Mouse (Mus musculus) liver, embryonic 15.5 days (tissue): ENCODE measurements around the gene Ssr3. TPM values are rescaled to one million over a fixed set of nuclear protein-coding genes. Genes with fewer than 3 reads are reported as not detected.

Experiments
- ATAC-seq: fragments of 200-750 bp; cut with Nextera tagmentation; 2 replicates; pipeline ENCODE4 v1.8.0; 2017; ENCODE audit warnings: moderate number of reproducible peaks, mild to moderate bottlenecking, moderate library complexity; ENCODE audit not compliant: insufficient read depth
- H3K27ac ChIP-seq: fragments of 300-500 bp; sonication (generic); replicated peaks from 2 replicates; pipeline ENCODE4 v1.5.1; 2015; ENCODE audit warnings: mild to moderate bottlenecking, inconsistent platforms
- H3K27me3 ChIP-seq: fragments of 300-500 bp; sonication (generic); 2 replicates; pipeline ENCODE4 v1.6.1; 2015; ENCODE audit warnings: mild to moderate bottlenecking, inconsistent platforms
- H3K36me3 ChIP-seq: fragments of 300-500 bp; sonication (generic); replicated peaks from 2 replicates; pipeline ENCODE4 v1.6.1; 2015; ENCODE audit warnings: moderate library complexity, mild to moderate bottlenecking, inconsistent platforms
- H3K4me1 ChIP-seq: fragments of 300-500 bp; sonication (generic); replicated peaks from 2 replicates; pipeline ENCODE4 v1.6.1; 2015; ENCODE audit warnings: inconsistent platforms
- H3K4me2 ChIP-seq: fragments of 300-500 bp; sonication (generic); 2 replicates; pipeline ENCODE4 v1.6.1; 2015; ENCODE audit warnings: moderate library complexity, mild to moderate bottlenecking, inconsistent platforms
- H3K4me3 ChIP-seq: fragments of 300-500 bp; sonication (generic); replicated peaks from 2 replicates; pipeline ENCODE4 v1.5.1; 2015; ENCODE audit warnings: mild to moderate bottlenecking, inconsistent platforms
- H3K9ac ChIP-seq: fragments of 300-500 bp; sonication (generic); 2 replicates; pipeline ENCODE4 v1.6.1; 2015; ENCODE audit warnings: moderate library complexity, mild to moderate bottlenecking, inconsistent platforms
- H3K9me3 ChIP-seq: fragments of 300-500 bp; sonication (generic); replicated peaks from 2 replicates; pipeline ENCODE4 v1.6.1; 2016; ENCODE audit warnings: inconsistent platforms
- WGBS: fragments of 180-500 bp; shearing (Covaris S2); methylation state at CpG from one replicate; pipeline ENCODE4 v1.1.7; 2015; ENCODE audit warnings: mixed read lengths; ENCODE audit not compliant: insufficient replicate concordance; 5-methylcytosine and 5-hydroxymethylcytosine counted together
- polyA plus RNA-seq: library from polyadenylated mRNA; unstranded; fragments of >200 nt; fragmentation: Nextera tagmentation; extraction: Ambion mirVana; gene quantifications from 2 replicates; pipeline ENCODE4 v1.2.1, GENCODE M21; 2015

The Ssr3 gene
- polyA plus RNA-seq, 1 experiment from 2014 or later = 114 TPM

DNA sequence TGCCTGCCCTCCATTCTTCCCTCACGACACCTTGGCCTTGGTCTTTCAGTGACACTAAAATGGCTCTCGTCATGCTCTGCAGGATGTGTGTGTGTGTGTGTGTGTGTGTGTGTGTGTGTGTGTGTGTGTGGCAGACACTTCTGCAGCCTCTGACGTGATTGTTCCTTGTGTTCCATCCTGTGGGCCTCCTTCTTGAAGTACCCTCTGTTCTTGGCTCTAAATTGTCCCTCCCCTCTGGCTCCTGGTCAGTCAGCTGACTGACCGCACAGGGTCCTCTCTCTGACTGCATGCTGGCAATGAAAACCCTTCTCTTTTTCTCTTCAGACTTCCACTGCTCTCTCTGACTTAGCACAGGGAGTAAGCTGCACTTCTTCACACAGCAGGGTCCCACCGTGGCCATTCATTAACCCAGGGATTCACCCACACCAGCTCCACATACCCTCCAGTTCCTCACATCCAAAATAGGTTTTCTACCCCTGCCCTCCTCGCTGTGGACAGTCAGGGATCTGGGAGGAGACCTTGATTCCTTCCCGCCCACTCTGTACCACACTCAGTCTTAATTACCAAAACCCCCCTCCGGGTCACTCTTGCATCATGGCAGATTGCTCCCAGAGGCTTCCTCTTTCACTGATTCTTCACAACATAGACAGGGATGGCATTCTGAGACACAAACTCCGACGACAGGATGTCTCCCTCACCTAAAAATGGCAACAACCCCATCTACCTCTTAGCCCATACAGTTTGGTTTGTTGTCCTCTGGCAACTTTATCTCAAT is 39.0 kb downstream of the Ssr3 start:
- H3K4me3 ChIP-seq = no peak overlapping the region
- WGBS = 56% methylated on average over 10 of the region's 10 CpGs
- H3K9ac ChIP-seq = no peak overlapping the region

DNA sequence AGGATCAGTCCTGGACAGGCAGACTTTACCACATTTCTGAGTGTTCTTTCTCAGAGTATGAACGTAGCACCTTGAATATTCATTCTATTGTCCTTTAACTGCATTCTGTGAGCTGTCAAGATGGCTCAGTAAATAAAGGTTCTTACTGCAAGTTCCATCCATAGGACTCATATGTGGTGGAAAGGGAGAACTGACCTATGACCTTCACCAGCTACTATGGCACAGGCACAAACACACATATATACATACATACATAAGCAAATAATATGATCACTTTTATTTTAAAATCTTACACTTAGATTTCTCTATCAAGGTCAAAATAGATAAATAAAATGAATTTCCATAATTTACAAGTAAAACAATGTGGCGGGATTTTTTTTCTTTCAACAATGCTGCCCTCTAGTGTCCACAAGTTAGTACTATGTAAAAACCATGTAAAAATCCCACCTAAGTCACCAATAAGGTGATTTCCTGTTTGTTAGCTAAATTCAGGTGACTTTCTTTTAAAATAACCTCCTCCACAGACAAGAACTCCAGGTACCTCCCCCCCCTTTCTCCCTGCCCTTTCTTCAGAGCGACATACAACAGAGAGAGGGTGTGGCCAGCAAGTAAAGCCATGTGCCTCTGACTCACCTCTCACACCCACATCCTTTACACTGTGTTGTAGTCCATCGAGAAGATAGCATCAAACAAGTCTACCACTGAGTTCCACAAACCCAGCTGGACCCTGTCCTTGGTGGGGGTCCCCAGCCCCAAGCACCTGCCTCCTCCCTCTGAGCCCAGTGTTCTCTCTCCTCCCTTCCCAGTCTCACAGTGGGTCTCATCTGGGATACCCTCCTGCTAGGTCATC is 39.9 kb downstream of the Ssr3 start:
- Histone ChIP-seq H3K36me3 (no peaks in the 10 kb centered on the region), H3K9me3 (no peaks in the 10 kb centered on the region), H3K4me3 (no peak overlapping the region), H3K9ac (no peak overlapping the region), H3K27ac (no peak overlapping the region), H3K27me3 (no peaks in the 10 kb centered on the region), H3K4me2 (no peak overlapping the region), H3K4me1 (0 out of 2 replicates have a peak, but pooled peaks cover 3% of the 10 kb centered on the region)
- ATAC-seq = no peak
- 41% methylated on average over 4 of the region's 4 CpGs for WGBS

More for the DNA sequence above, 39.0 kb downstream of the Ssr3 start:
- H3K27ac ChIP-seq = no peak overlapping the region
- no peaks in the 10 kb centered on the region for H3K9me3 ChIP-seq
- H3K27me3 ChIP-seq = no peaks in the 10 kb centered on the region
- no peaks in the 10 kb centered on the region for H3K36me3 ChIP-seq
- no peak for ATAC-seq
- H3K4me2 ChIP-seq = no peak overlapping the region
- 0 out of 2 replicates have a peak, but pooled peaks cover 3% of the 10 kb centered on the region for H3K4me1 ChIP-seq

DNA sequence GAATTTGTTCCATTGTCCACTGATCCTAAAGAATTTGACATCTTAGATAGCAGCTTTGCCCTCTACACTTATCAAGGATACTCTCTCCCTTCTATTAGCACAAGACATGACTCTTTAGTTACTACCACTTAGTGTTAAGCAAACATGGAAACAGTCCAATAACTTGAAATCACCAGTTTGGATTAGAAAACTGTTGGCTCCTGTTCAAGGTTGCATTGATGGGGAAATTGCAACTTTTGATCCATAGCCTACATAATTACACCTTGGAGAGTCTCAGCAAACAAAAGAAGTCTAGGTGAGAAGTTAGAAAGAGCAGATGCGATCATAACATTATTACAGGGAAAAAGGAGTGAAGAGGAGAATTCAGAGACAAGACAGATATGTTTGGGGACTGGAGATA is 46.2 kb downstream of the Ssr3 start:
- Histone ChIP-seq H3K27me3 (no peaks in the 10 kb centered on the region), H3K4me2 (no peak overlapping the region), H3K27ac (no peak overlapping the region), H3K9ac (no peak overlapping the region), H3K4me1 (no peaks in the 10 kb centered on the region), H3K36me3 (no peaks in the 10 kb centered on the region), H3K9me3 (no peaks in the 10 kb centered on the region), H3K4me3 (no peak overlapping the region)
- WGBS = 59% methylated on average over 1 of the region's 1 CpGs
- ATAC-seq = no peak

DNA sequence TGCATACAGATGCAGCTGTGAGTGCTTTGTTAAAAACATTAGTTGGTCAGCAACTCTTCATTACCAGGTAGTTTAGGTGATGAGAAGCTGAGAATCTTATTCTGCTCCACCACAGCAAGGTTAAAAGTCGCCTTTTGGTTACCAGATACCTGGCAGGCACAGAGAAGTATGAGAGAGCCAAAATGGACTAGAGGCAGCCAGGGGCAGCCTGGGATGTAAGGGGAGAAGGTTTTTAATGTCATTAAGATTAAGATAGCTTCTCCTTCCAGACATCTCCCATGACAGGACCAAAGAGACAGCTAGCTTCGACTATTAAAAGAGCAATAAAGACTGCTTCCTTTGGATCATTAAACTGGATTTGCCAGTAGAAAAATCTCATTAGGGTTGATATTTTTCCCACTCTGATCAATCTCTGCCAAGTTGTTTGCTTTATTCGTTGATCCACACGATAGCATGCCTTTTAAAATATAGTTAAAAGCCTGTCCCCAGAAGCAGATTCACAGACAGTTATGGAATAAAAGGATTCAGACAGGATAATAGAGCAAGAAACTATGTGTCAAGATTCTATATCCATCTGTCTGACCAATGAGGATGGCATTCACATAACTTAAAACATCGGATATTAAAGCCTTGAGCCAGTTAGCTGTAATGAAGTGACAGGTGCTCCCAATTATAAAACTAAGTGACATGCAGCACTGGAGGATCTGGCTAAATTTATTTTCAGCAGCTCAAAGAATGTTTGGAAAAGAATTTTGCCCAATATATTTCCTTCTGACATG is 52.1 kb downstream of the Ssr3 start:
- no peak overlapping the region for H3K27ac ChIP-seq
- H3K9ac ChIP-seq = no peak overlapping the region
- H3K27me3 ChIP-seq = no peaks in the 10 kb centered on the region
- 66% methylated on average over 5 of the region's 5 CpGs for WGBS
- no peak for ATAC-seq
- no peaks in the 10 kb centered on the region for H3K4me1 ChIP-seq
- H3K4me3 ChIP-seq = no peak overlapping the region
- H3K9me3 ChIP-seq = no peaks in the 10 kb centered on the region
- H3K36me3 ChIP-seq = no peaks in the 10 kb centered on the region
- H3K4me2 ChIP-seq = no peak overlapping the region

DNA sequence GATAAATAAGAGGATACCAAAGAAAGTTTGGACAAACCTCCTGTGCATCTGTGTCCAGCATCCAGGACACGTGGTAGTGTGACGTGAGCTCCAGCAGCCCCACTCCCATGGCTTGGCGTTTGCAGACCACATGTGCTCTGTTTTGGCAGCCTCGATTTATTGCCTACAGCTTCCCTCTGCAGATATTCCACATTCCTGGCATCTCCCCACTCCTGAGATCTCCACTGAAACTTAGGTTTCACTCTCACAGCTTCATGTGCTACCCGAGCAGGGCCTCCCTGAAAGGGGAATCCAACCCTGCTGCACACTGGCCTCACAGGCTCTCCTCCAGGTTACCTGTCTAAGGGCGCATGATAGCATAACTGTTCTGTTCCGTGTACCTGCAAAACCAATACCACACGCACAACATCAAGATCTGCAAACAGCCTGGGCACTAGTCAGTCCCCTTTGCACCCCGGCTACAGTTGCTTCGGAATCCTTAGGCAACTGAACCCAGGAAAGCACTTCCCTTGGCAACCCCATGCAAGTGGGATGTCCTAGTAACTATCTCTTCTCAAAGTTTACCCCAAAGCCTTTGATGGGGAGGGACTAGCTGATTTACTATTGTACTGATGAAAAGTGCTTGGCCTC is 54.5 kb downstream of the Ssr3 start:
- no peak overlapping the region for H3K4me3 ChIP-seq
- no peaks in the 10 kb centered on the region for H3K4me1 ChIP-seq
- H3K27me3 ChIP-seq = no peaks in the 10 kb centered on the region
- H3K9ac ChIP-seq = no peak overlapping the region
- no peak overlapping the region for H3K27ac ChIP-seq
- no peaks in the 10 kb centered on the region for H3K36me3 ChIP-seq
- no peak for ATAC-seq
- 68% methylated on average over 10 of the region's 10 CpGs for WGBS
- H3K4me2 ChIP-seq = no peak overlapping the region
- H3K9me3 ChIP-seq = no peaks in the 10 kb centered on the region

Other genes with a start within 250 kb of the Ssr3 start
- gene Tiparp, start 135.8 kb upstream of the Ssr3 start, polyA plus RNA-seq = 6.6 and 6.9 TPM in 2 replicates